Mouse (Mus musculus) telencephalon, adult 2 months (tissue): ENCODE measurements around the gene Zranb3.
"Not testable (repeated sequence)": the region's sequence is repeated elsewhere in the genome, so short reads cannot be mapped to it uniquely, and the experiment has no call there.

Source experiments
- DNase-seq: peaks from one replicate; pipeline ENCODE4 v3.0.0-alpha.2; 2011; ENCODE audit warnings: low read depth, low spot score

Zranb3 gene

GRCm38 (mm10) chr1:128102641-128103461 lies at the start of gene Zranb3, which contains the start of gene R3hdm1:
Gene Zranb3, minus strand, starts transcription at chr1:128103047.
Gene R3hdm1, plus strand, starts transcription at chr1:128103301.
- DNase-seq = peak; percentile 100

GRCm38 (mm10) chr1:128141737-128142136 lies 38.9 kb upstream of the Zranb3 start:
- DNase-seq = peak; percentile 82

- DNase-seq = peak; percentile 65
Measured at GRCm38 (mm10) chr1:128141039-128141438, 38.2 kb upstream of the Zranb3 start.

GRCm38 (mm10) chr1:128136222-128136621 lies 33.4 kb upstream of the Zranb3 start:
- not testable (repeated sequence) for DNase-seq

DNA sequence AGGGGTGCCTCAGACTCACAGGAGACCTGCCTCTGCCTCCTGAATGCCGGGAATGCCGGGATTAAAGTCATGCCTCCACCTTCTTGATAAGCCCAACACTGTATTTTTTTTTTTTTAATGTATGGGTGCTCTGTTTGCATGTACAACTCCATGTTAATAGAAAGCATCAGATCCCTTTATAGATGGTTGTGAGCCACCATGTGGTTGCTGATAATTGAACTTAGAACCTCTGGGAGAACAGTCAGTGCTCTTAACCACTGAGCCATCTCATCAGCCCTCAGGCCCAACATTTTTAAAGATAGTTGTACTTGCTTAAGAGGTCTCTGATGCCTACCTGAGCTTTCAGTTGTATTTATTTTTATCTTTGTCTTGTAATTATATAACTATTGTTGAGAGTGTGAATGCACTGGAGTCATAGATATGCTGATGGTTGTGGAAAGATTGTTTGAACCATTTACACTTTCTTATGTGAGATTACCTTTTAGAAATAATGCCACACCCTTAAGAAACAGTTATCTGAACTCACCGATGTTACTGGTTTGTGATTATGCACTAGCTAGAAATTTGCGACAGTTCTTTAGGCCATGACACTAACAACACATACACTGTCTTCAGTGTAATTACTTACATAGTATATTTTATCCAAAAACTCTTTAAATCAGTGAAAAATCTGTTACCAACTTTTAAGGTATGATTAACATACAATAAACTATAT lies 18.2 kb upstream of the Zranb3 start:
- no peak for DNase-seq

DNA sequence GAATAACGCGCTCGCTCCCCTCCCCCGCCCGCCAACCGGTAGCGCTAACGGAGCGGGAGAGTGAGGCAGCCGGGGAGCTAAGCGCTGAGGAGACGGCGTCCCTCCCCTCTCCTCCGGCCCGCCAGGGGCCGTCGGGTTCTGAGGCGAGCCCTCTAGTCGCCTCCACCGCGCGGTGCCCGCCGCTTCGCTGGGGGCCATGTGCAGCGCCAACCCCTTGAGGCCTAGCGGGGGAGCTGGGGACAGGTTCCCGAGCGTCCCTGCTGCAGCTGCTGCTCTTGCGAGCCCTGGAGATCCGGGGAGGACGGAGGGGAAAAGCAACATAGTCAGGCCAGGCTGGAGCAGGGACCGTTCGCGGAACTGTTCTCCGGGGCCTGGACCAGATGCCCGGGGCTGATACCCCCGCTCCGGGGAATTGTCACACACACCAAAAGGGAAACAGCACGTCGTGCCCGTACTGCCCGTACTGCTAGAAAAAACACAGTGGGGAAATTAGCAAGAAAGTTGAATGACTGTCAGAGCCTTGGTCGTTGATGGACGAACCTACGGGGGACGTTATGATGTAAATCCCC lies 757 bp upstream of the Zranb3 start:
- no peak for DNase-seq

DNA sequence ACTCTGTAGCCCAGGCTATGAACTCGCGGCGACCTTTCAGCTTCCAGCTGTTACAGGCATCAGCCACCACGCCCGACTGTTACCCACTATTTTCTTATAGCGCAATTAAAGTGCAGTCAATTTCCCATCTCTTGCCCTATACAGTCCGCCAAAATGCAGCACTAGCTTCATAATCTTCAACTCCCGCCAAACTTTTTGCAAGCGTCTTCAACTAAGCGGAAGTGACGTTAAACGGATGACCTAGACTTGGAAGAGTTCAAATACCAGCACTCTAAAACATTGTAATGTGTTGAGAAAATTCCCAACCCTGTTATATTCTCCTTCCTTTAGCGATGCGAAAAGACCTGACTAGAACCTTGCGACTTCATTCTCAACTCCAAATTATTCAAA lies 601 bp downstream of the Zranb3 start:
- no peak for DNase-seq

GRCm38 (mm10) chr1:128098309-128098708 lies 4.5 kb downstream of the Zranb3 start:
- DNase-seq = no peak

DNA sequence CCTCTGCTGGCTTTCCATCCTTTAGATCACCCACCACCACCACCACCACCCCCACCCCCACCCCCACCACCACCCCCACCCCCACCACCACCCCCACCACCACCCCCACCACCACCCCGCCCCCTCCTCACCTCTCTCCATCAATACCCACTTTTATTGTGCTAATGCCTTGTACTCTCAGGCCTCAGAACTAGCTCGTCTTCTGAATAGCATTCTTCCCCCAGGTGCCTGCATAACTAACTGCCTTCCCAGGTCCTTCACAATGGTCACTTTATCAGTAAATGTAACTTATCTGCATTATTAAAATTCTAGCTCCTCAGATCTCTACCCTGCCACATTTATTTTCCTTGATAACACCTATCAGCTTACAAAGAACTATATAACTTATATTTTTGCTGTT lies 8.2 kb downstream of the Zranb3 start:
- no peak for DNase-seq

GRCm38 (mm10) chr1:128082800-128083199 lies 20.0 kb downstream of the Zranb3 start:
- no peak for DNase-seq

DNA sequence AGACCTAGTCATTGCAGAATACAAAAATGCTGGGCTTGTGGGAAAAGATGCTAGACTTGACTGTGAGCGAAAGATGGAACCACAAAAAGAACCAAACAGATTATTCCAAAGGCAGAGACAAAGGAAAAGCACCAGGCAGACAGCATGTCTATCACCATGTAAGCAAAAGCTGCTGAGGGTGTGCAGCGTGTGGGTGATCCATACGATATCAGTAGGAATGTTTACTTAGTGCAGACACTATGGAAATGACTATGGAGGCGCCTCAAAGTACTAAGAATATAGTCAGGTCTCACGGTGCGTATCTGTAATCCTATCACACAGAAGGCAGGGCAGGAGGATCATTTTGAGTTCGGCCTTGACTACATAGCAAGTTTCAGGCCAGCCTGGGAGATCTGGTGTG lies 21.0 kb downstream of the Zranb3 start:
- peak; percentile 49 for DNase-seq

DNA sequence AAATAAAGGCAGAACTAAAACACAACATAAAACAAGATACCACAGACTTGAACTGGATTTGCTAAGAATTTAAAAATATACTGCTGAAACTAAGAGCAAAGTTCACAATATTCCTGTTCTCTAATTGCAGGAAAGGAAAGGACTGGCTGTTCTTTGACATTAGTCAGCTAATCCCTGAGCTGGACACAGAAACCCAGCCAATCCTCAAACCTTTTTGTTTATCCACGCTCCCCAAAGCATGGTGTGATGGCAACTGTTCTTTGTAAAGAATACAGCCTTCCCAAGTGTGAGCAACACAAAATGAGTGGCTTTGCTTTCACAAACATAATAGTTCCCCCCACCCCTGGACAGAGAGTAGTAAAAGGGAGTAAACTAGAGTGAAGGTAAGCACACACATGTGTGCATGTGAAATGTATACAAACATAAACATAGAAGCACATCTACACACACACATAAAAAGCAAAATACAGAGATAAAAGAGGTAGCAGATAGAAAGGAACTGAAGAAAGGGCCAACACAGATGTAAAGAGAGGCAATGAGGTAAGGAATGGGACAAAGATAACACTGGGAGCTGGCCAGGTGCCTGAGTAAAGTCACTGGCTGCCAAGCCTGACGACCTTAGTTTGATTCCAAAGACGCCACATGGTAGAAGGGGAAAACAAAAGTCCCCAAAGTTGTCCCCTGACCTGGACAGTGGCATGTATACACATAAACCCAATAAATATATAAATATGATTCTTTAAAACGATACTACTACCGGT lies 21.7 kb downstream of the Zranb3 start:
- no peak for DNase-seq

- no peak for DNase-seq
Measured at GRCm38 (mm10) chr1:128078646-128079045, 24.2 kb downstream of the Zranb3 start.

DNA sequence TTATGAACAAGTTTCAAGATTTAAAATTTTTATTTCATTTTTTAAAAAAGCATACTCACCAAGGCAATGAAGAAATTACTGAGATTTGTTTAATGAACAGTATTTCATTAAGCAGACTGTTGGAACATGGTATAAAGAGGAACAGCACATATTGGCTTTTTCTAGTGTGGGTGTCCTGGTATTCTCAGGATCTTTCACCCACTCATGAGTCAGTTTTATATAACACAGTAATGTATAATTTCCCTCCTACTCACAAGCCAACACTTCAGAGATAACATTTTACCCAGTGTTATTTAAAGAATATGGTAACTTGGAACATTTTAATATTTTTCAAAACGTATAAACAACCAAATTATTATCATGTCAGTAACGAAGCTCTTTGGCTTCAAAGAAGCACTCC lies 25.1 kb downstream of the Zranb3 start:
- DNase-seq = peak; percentile 87

GRCm38 (mm10) chr1:128076791-128077479 lies 25.9 kb downstream of the Zranb3 start:
- peak; percentile 54 for DNase-seq

- DNase-seq = peak; percentile 91
Measured at GRCm38 (mm10) chr1:128073051-128073450, 29.8 kb downstream of the Zranb3 start.

- no peak for DNase-seq
Measured at GRCm38 (mm10) chr1:128070003-128070402, 32.8 kb downstream of the Zranb3 start.

DNA sequence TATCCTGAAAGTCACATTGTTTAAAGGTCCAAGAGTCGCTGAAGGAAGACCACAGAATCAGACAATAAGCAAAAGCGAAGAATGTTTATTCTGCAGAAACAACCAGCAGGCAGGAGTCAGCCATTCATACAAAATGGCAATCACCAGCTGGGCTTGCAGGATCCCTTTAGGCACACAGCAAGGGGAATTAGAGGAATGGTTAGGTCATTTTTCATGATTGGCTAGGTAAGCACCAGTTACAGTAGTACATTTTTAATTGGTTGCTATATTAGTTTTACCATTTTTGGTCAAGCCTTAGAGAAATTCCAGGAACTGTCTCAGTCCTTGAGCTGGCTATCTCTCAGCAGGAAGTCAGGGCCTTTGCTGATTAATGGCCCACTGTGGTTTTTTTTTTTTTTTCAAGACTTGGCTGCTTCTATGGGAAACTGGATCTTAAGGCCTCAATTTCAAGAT lies 33.9 kb downstream of the Zranb3 start:
- no peak for DNase-seq

DNA sequence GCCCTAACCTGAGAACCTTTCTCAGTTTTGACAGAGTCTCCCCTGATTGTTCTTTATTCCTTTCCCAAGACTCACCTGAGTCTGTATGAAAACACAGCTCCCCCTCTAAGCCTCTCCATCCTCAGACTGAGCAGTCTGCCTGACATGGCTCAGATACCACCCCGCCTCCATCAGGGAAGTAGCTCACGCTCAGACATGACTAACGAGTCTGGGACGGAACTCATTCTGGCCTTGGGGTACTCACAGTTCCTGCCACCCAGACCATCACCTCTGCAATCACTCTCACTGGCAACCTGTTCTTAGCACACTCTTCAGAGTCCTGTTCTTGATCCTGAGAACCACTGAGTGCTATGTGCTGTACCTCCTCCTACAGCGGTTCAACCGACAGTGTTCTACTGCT lies 38.1 kb downstream of the Zranb3 start:
- DNase-seq = no peak

- DNase-seq = no peak
Measured at GRCm38 (mm10) chr1:128062167-128062566, 40.7 kb downstream of the Zranb3 start.

DNA sequence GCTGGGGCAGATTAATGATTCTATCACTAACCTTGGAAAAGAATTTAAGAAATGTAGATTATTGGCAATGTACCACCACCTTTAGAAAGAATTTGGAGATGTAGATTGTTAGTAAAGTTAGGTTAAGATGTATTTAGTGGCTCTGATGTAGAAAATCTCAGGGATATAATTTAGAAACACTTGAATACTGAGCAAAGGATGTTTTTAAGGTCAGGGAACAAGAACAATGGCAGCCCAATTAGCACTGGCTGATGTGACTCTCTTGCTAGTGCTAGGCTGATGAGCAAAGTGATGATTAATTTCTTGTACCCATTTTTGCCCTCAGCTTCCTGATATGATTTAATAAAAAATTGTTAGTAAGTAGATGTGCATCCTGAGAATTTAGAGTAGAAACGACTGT lies 41.4 kb downstream of the Zranb3 start:
- no peak for DNase-seq
